Mouse (Mus musculus) forebrain, embryonic 14.5 days (tissue): ENCODE data around the gene Scaf4. TPM values are rescaled to one million over a fixed set of nuclear protein-coding genes. Genes with fewer than 3 reads are reported as not detected.

ENCODE experiments used
- ATAC-seq: fragments of 200-750 bp; cut with Nextera tagmentation; 2 replicates; pipeline ENCODE4 v1.8.0; 2017; ENCODE audit warnings: mild to moderate bottlenecking, moderate library complexity
- DNase-seq: peaks from one replicate; pipeline ENCODE4 v3.0.0-alpha.2; 2015; ENCODE audit warnings: low spot score
- H3K27ac ChIP-seq: fragments of 300-500 bp; sonication (generic); 2 replicates; pipeline ENCODE4 v1.5.1; 2014; ENCODE audit warnings: low read depth, mild to moderate bottlenecking, control low read depth, low read length, moderate library complexity
- H3K27me3 ChIP-seq: fragments of 300-500 bp; sonication (generic); replicated peaks from 2 replicates; pipeline ENCODE4 v1.6.1; 2014; ENCODE audit warnings: low read length, control low read depth, mixed read lengths; ENCODE audit not compliant: control insufficient read depth, insufficient read depth
- H3K36me3 ChIP-seq: fragments of 300-500 bp; sonication (generic); 2 replicates; pipeline ENCODE4 v1.6.1; 2014; ENCODE audit warnings: low read length, control low read depth; ENCODE audit not compliant: control insufficient read depth, insufficient read depth
- H3K4me1 ChIP-seq: fragments of 300-500 bp; sonication (generic); 2 replicates; pipeline ENCODE4 v1.6.1; 2014; ENCODE audit warnings: antibody characterized with exemption, low read length, control low read depth; ENCODE audit not compliant: control insufficient read depth, insufficient read depth
- H3K4me2 ChIP-seq: fragments of 300-500 bp; sonication (generic); 2 replicates; pipeline ENCODE4 v1.6.1; 2014; ENCODE audit warnings: mild to moderate bottlenecking, control low read depth, low read length
- H3K4me3 ChIP-seq: fragments of 300-500 bp; sonication (generic); 2 replicates; pipeline ENCODE4 v1.5.1; 2014; ENCODE audit warnings: low read depth, low read length, control low read depth
- H3K9ac ChIP-seq: fragments of 300-500 bp; sonication (generic); 2 replicates; pipeline ENCODE4 v1.6.1; 2014; ENCODE audit warnings: mild to moderate bottlenecking, low read length, control low read depth, moderate library complexity
- H3K9me3 ChIP-seq: fragments of 300-500 bp; sonication (generic); replicated peaks from 2 replicates; pipeline ENCODE4 v1.6.1; 2016; ENCODE audit warnings: low read length, control low read depth, mixed read lengths; ENCODE audit not compliant: control insufficient read depth
- WGBS: fragments of 180-500 bp; shearing (Covaris S2); extraction: QIAGEN DNeasy Blood & Tissue Kit; methylation state at CpG from one replicate; pipeline ENCODE4 v1.1.7; 2014; 5-methylcytosine and 5-hydroxymethylcytosine counted together
- polyA plus RNA-seq: library from polyadenylated mRNA; unstranded; fragments of >200 nt; fragmentation: Nextera tagmentation; extraction: Ambion mirVana; gene quantifications from 2 replicates; pipeline ENCODE4 v1.2.1, GENCODE M21; 2014

Gene Scaf4
- polyA plus RNA-seq, 1 experiment from 2014 or later: 13.1 TPM

GRCm38 (mm10) chr16:90280989-90281388 lies 3.3 kb downstream of the Scaf4 start:
- peaks cover 21% of the 10 kb centered on the region for H3K4me1 ChIP-seq

GRCm38 (mm10) chr16:90280515-90280914 lies 3.8 kb downstream of the Scaf4 start:
- Histone ChIP-seq H3K36me3 (no peaks in the 10 kb centered on the region), H3K27me3 (no peaks in the 10 kb centered on the region), H3K9ac (no peak overlapping the region), H3K27ac (no peak overlapping the region), H3K4me1 (peaks cover 21% of the 10 kb centered on the region), H3K4me2 (no peak overlapping the region), H3K9me3 (no peaks in the 10 kb centered on the region), H3K4me3 (no peak overlapping the region)
- DNase-seq (no peak), ATAC-seq (no peak)
- WGBS: 75% methylated on average over 2 of the region's 2 CpGs

More at GRCm38 (mm10) chr16:90280989-90281388, 3.3 kb downstream of the Scaf4 start:
- Histone ChIP-seq H3K36me3 (no peaks in the 10 kb centered on the region), H3K4me2 (no peak overlapping the region), H3K4me3 (no peak overlapping the region), H3K9ac (no peak overlapping the region), H3K27ac (no peak overlapping the region), H3K27me3 (no peaks in the 10 kb centered on the region), H3K9me3 (no peaks in the 10 kb centered on the region)
- DNase-seq (no peak), ATAC-seq (no peak)
- 87% methylated on average over 5 of the region's 5 CpGs for WGBS

GRCm38 (mm10) chr16:90279058-90279457 lies 5.2 kb downstream of the Scaf4 start:
- Histone ChIP-seq H3K27me3 (no peaks in the 10 kb centered on the region), H3K4me1 (peaks cover 21% of the 10 kb centered on the region), H3K36me3 (no peaks in the 10 kb centered on the region), H3K9ac (no peak overlapping the region), H3K9me3 (no peaks in the 10 kb centered on the region), H3K27ac (no peak overlapping the region), H3K4me3 (no peak overlapping the region), H3K4me2 (no peak overlapping the region)
- 76% methylated on average over 6 of the region's 6 CpGs for WGBS
- DNase-seq: no peak
- ATAC-seq: no peak

- peaks cover 7% of the 10 kb centered on the region for H3K4me1 ChIP-seq
- H3K36me3 ChIP-seq: no peaks in the 10 kb centered on the region
- H3K9me3 ChIP-seq: no peaks in the 10 kb centered on the region
- 74% methylated on average over 6 of the region's 6 CpGs for WGBS
- H3K27me3 ChIP-seq: no peaks in the 10 kb centered on the region
- no peak overlapping the region for H3K4me2 ChIP-seq
- no peak overlapping the region for H3K27ac ChIP-seq
- H3K9ac ChIP-seq: no peak overlapping the region
- ATAC-seq: no peak
- DNase-seq: no peak
- H3K4me3 ChIP-seq: no peak overlapping the region
These were observed 8.8 kb downstream of the Scaf4 start for GRCm38 (mm10) chr16:90275521-90275920.

- WGBS: 5% methylated on average over 1 of the region's 1 CpGs
- no peaks in the 10 kb centered on the region for H3K9me3 ChIP-seq
- no peak overlapping the region for H3K27ac ChIP-seq
- H3K9ac ChIP-seq: no peak overlapping the region
- no peak for ATAC-seq
- DNase-seq: peak; percentile 30
- H3K4me2 ChIP-seq: no peak overlapping the region
- no peaks in the 10 kb centered on the region for H3K4me1 ChIP-seq
- peaks cover 7% of the 10 kb centered on the region; the same call in 1 of the 2 replicates for H3K36me3 ChIP-seq
- H3K4me3 ChIP-seq: no peak overlapping the region
- H3K27me3 ChIP-seq: no peaks in the 10 kb centered on the region
These were observed 17.7 kb downstream of the Scaf4 start for GRCm38 (mm10) chr16:90266581-90266980.

- Histone ChIP-seq H3K27me3 (no peaks in the 10 kb centered on the region), H3K4me1 (no peaks in the 10 kb centered on the region), H3K27ac (no peak overlapping the region), H3K9me3 (no peaks in the 10 kb centered on the region), H3K4me3 (no peak overlapping the region), H3K36me3 (peaks cover 15% of the 10 kb centered on the region; the same call in 1 of the 2 replicates), H3K4me2 (no peak overlapping the region), H3K9ac (no peak overlapping the region)
- DNase-seq (no peak), ATAC-seq (no peak)
- 85% methylated on average over 1 of the region's 1 CpGs for WGBS
These were observed 19.2 kb downstream of the Scaf4 start for GRCm38 (mm10) chr16:90265106-90265505.

GRCm38 (mm10) chr16:90264021-90264420 lies 20.3 kb downstream of the Scaf4 start:
- H3K9me3 ChIP-seq: no peaks in the 10 kb centered on the region
- no peak for ATAC-seq
- no peak overlapping the region for H3K4me3 ChIP-seq
- no peaks in the 10 kb centered on the region for H3K4me1 ChIP-seq
- 91% methylated on average over 5 of the region's 5 CpGs for WGBS
- H3K36me3 ChIP-seq: peaks cover 24% of the 10 kb centered on the region; the same call in 1 of the 2 replicates
- no peak overlapping the region for H3K4me2 ChIP-seq
- H3K9ac ChIP-seq: no peak overlapping the region
- no peak for DNase-seq
- no peaks in the 10 kb centered on the region for H3K27me3 ChIP-seq
- H3K27ac ChIP-seq: no peak overlapping the region

GRCm38 (mm10) chr16:90261791-90262190 lies 22.5 kb downstream of the Scaf4 start:
- Histone ChIP-seq H3K9me3 (no peaks in the 10 kb centered on the region), H3K9ac (no peak overlapping the region), H3K36me3 (peaks cover 43% of the 10 kb centered on the region), H3K4me1 (no peaks in the 10 kb centered on the region), H3K27ac (no peak overlapping the region), H3K27me3 (no peaks in the 10 kb centered on the region), H3K4me3 (no peak overlapping the region), H3K4me2 (no peak overlapping the region)
- ATAC-seq: no peak
- DNase-seq: no peak
- 96% methylated on average over 2 of the region's 2 CpGs for WGBS

GRCm38 (mm10) chr16:90260097-90260496 lies 24.2 kb downstream of the Scaf4 start:
- H3K9me3 ChIP-seq: no peaks in the 10 kb centered on the region
- H3K4me3 ChIP-seq: no peak overlapping the region
- no peak overlapping the region for H3K9ac ChIP-seq
- no peak for DNase-seq
- H3K27ac ChIP-seq: no peak overlapping the region
- no peak overlapping the region for H3K4me2 ChIP-seq
- no peaks in the 10 kb centered on the region for H3K4me1 ChIP-seq
- no peaks in the 10 kb centered on the region for H3K27me3 ChIP-seq
- H3K36me3 ChIP-seq: peaks cover 53% of the 10 kb centered on the region
- WGBS: 94% methylated on average over 4 of the region's 4 CpGs
- ATAC-seq: no peak
